Mouse (Mus musculus) spleen, adult 2 months (tissue): ENCODE results near the gene Gapdhs.

ENCODE experiments used
- CTCF ChIP-seq: fragments of 200-500 bp; IDR thresholded peaks from 2 replicates; pipeline ENCODE4 v1.5.1; 2011; ENCODE audit warnings: mild to moderate bottlenecking, inconsistent platforms; ENCODE audit not compliant: insufficient read depth, insufficient read length, insufficient replicate concordance; ENCODE audit errors: extremely low read depth
- POLR2A ChIP-seq: fragments of 200-500 bp; IDR thresholded peaks from 2 replicates; pipeline ENCODE4 v1.6.1; 2011; ENCODE audit warnings: low read depth, low read length, inconsistent platforms

DNA sequence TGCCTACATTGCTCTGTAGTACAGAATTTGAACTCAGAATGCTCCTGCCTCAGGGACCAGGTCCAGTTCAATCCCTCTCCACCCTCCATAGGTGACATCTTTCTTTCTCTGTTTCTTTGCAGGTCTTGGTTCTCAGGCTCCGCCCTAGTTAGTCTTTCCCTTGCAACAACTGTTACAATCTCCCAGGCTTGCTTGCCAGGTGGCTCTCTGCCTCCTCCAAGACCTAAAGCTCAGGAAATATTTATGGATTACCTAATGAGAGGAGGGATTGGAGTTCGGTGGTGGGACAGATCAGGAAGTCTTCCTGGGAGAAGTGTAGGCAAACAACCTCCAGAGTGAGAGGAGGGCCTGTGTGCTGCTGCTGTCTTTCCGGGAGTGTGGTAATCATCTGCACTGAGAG lies 39.2 kb upstream of the Gapdhs start:
- TF ChIP-seq CTCF (no peak), POLR2A (no peak)
